Mouse (Mus musculus): Measurements from ENCODE around the gene C2cd4d. TPM values are rescaled to one million over a fixed set of nuclear protein-coding genes. Genes with fewer than 3 reads are reported as not detected.

Gene C2cd4d
- not detected for polyA plus RNA-seq (2017; shearing (Covaris generic))

GRCm38 (mm10) chr3:94362138-94362537, at the start of gene C2cd4d:
C2cd4d (plus strand) TSS chr3:94362438.

DNA sequence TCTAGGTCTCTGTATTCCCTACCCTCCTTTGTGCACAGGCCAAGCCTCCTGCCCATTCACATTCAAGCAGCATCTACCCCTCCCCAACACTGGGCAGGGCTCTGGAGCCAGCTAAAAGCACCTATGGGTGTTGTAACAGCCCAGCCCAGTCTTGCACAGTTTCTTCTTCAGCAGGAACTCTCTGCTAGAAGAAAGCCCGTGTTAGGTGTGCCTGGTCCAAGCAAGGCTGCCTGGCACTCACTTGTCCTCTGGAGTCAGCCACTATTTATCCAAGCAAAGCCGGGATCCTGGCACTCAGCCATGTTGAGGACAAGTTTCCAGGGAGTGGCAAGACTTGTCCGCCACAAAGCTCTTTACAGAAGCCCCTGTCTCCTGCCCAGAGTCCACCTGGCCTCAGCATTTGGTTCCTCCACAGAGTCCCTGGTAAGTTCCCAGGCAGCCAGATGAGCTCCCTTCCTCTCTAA, 20.2 kb upstream of the C2cd4d start, which contains the start of gene Them5:
Them5 (plus strand) TSS at position 141 of the 464 bp plus-strand sequence.

GRCm38 (mm10) chr3:94372641-94373040, 10.4 kb downstream of the C2cd4d start, which contains the start of gene Rorc:
Rorc (plus strand) TSS chr3:94372794.

GRCm38 (mm10) chr3:94398217-94398616, 36.0 kb downstream of the C2cd4d start, which contains the start of gene Lingo4:
Lingo4 (plus strand) TSS chr3:94398517.

DNA sequence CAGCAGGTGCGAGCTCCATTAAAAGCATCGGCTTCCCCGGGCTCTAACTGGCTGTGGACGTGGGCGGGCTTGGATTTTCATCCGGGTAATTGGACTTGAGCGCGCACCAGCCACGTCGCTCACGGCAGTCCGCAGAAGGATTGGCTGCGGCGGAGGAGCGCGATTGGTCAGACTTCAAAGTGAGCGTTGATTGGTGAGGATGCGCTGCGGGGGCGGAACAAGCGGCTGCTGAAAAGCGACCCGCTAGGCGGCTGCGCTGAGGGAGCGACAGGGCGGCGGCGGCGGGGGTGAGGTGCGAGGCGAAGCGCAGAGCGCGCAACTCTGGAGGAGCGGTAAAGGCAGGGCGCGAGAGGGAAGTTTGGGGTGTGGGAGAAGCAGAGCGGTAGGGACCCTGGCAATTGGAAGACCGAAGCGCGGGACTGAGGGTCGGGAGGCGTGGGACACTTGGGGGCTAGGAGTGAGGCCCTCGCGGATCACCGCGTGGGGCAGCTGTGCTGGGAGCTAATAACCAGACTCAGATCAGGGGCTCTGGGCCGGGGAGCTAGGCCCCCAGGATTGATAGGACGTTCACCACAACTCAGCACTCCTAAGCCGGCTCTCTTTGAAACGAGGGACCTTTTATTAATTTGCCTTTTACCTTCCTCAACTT, 50.9 kb downstream of the C2cd4d start, which contains the start of gene Tdrkh:
Tdrkh (plus strand) TSS at position 243 of the 649 bp plus-strand sequence.

Other genes with a start within 250 kb of the C2cd4d start
- gene Gm10696, start 184.2 kb upstream of the C2cd4d start, polyA plus RNA-seq (2017; shearing (Covaris generic)) = not detected
- not detected for gene Gm5286, start 165.7 kb upstream of the C2cd4d start, polyA plus RNA-seq (2017; shearing (Covaris generic))
- gene Gm4778, start 98.4 kb upstream of the C2cd4d start, polyA plus RNA-seq (2017; shearing (Covaris generic)) = not detected
- 8.1 TPM for gene Them4, start 52.3 kb upstream of the C2cd4d start, polyA plus RNA-seq (2017; shearing (Covaris generic))
- gene Them5, start 20.3 kb upstream of the C2cd4d start, polyA plus RNA-seq (2017; shearing (Covaris generic)) = not detected
- gene Rorc, start 10.4 kb downstream of the C2cd4d start, polyA plus RNA-seq (2017; shearing (Covaris generic)) = 9.5 TPM
- 0.12 TPM for gene Lingo4, start 36.1 kb downstream of the C2cd4d start, polyA plus RNA-seq (2017; shearing (Covaris generic))
- 10.1 TPM for gene Tdrkh, start 50.8 kb downstream of the C2cd4d start, polyA plus RNA-seq (2017; shearing (Covaris generic))
- gene Mrpl9, start 80.9 kb downstream of the C2cd4d start, polyA plus RNA-seq (2017; shearing (Covaris generic)) = 80.5 TPM
- gene Oaz3, start 81.5 kb downstream of the C2cd4d start, polyA plus RNA-seq (2017; shearing (Covaris generic)) = 1.8 TPM
- gene Celf3, start 115.9 kb downstream of the C2cd4d start, polyA plus RNA-seq (2017; shearing (Covaris generic)) = 1.5 TPM
- 0.78 TPM for gene Riiad1, start 117.9 kb downstream of the C2cd4d start, polyA plus RNA-seq (2017; shearing (Covaris generic))
- gene Snx27, start 220.3 kb downstream of the C2cd4d start, polyA plus RNA-seq (2017; shearing (Covaris generic)) = 11.7 TPM